Mouse (Mus musculus) heart, postnatal 0 days (tissue): Measurements from ENCODE around the gene Spag4.

Experiments
- CTCF ChIP-seq: IDR thresholded peaks from 2 replicates; pipeline ENCODE4 v1.5.1; 2016; ENCODE audit warnings: antibody characterized with exemption, control low read depth, low read depth
- EP300 ChIP-seq: IDR thresholded peaks from 2 replicates; pipeline ENCODE4 v1.6.1; 2016; ENCODE audit warnings: antibody characterized with exemption, low read depth

GRCm38 (mm10) chr2:156079183-156079560, 14.2 kb downstream of the Spag4 start:
- TF ChIP-seq EP300 (no peak), CTCF (no peak)
